Mouse (Mus musculus) midbrain, postnatal 0 days (tissue): ENCODE data around the gene Gm13289. TPM values are rescaled to one million over a fixed set of nuclear protein-coding genes. Genes with fewer than 3 reads are reported as not detected.
"Not testable (repeated sequence)": the region's sequence is repeated elsewhere in the genome, so short reads cannot be mapped to it uniquely, and the experiment has no call there.

Source experiments
- ATAC-seq: fragments of 200-750 bp; cut with Nextera tagmentation; 2 replicates; pipeline ENCODE4 v1.8.0; 2017; ENCODE audit warnings: moderate number of reproducible peaks, mild to moderate bottlenecking, moderate TSS enrichment, moderate library complexity; ENCODE audit not compliant: low FRiP score
- DNase-seq: peaks from one replicate; pipeline ENCODE4 v3.0.0-alpha.2; 2015; ENCODE audit warnings: low spot score
- H3K27ac ChIP-seq: fragments of 300-500 bp; sonication (generic); 2 replicates; pipeline ENCODE4 v1.5.1; 2014; ENCODE audit warnings: low read depth, mild to moderate bottlenecking, low read length, mixed read lengths
- H3K27me3 ChIP-seq: fragments of 300-500 bp; sonication (generic); 2 replicates; pipeline ENCODE4 v1.6.1; 2014; ENCODE audit warnings: low read length, control low read depth, mixed read lengths; ENCODE audit not compliant: insufficient read depth
- H3K36me3 ChIP-seq: fragments of 300-500 bp; sonication (generic); 2 replicates; pipeline ENCODE4 v1.6.1; 2014; ENCODE audit warnings: low read length, control low read depth, mixed read lengths; ENCODE audit not compliant: insufficient read depth
- H3K4me1 ChIP-seq: fragments of 300-500 bp; sonication (generic); 2 replicates; pipeline ENCODE4 v1.6.1; 2014; ENCODE audit warnings: mild to moderate bottlenecking, control low read depth, antibody characterized with exemption, low read length, mixed read lengths; ENCODE audit not compliant: insufficient read depth
- H3K4me2 ChIP-seq: fragments of 300-500 bp; sonication (generic); 2 replicates; pipeline ENCODE4 v1.6.1; 2014; ENCODE audit warnings: low read depth, mild to moderate bottlenecking, low read length, mixed read lengths; ENCODE audit not compliant: poor library complexity, severe bottlenecking
- H3K4me3 ChIP-seq: fragments of 300-500 bp; sonication (generic); 2 replicates; pipeline ENCODE4 v1.5.1; 2014; ENCODE audit warnings: low read depth, mild to moderate bottlenecking, low read length, moderate library complexity
- H3K9ac ChIP-seq: fragments of 300-500 bp; sonication (generic); replicated peaks from 2 replicates; pipeline ENCODE4 v1.6.1; 2014; ENCODE audit warnings: mild to moderate bottlenecking, low read length, moderate library complexity, mixed read lengths; ENCODE audit not compliant: poor library complexity, severe bottlenecking
- H3K9me3 ChIP-seq: fragments of 300-500 bp; sonication (generic); 2 replicates; pipeline ENCODE4 v1.6.1; 2016; ENCODE audit warnings: low read length, control low read depth
- CTCF ChIP-seq: IDR thresholded peaks from 2 replicates; pipeline ENCODE4 v1.5.1; 2016; ENCODE audit warnings: antibody characterized with exemption, mild to moderate bottlenecking
- WGBS: fragments of 180-500 bp; shearing (Covaris S2); extraction: QIAGEN DNeasy Blood & Tissue Kit; methylation state at CpG from one replicate; pipeline ENCODE4 v1.1.7; 2014; 5-methylcytosine and 5-hydroxymethylcytosine counted together
- polyA plus RNA-seq: library from polyadenylated mRNA; unstranded; fragments of >200 nt; fragmentation: Nextera tagmentation; extraction: Ambion mirVana; gene quantifications from 2 replicates; pipeline ENCODE4 v1.2.1, GENCODE M21; 2015
- total RNA-seq: library from RNA; depleted of rRNA; stranded (reverse); fragments of >200 nt; gene quantifications from 2 replicates; pipeline ENCODE4 v1.2.3, GENCODE M21; 2014; rRNA removed

The Gm13289 gene
- total RNA-seq: not detected in 2 replicates
- polyA plus RNA-seq: not detected in 2 replicates

DNA sequence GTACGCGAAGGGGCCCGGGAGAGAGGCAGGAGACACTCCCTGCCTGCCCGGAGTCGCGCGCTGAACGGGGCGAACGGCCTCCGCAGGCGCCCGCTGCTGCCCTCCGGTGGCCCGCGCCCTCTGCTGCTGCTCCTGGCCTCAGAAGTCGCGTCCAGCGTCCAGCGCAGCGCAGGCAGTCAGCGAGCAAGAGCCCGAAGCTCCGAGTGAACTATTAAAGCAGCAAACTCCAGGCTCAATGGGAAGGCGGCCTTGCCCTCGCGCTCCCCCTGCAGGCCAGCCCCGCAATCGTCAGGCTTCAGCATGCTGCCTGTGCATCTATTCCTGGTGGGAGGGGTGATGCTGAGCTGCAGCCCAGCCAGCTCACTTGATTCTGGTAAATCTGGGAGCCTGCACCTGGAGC, at the start of gene Gm13289:
TSS of gene Gm13289 (plus strand) at position 301 of the 400 bp plus-strand sequence.
- H3K36me3 ChIP-seq, DNase-seq, H3K4me2 ChIP-seq, H3K4me3 ChIP-seq, H3K27ac ChIP-seq, H3K9ac ChIP-seq, H3K4me1 ChIP-seq, H3K9me3 ChIP-seq, ATAC-seq, H3K27me3 ChIP-seq: not testable (repeated sequence)
- no CpG with 5 or more reads among the region's 29 CpGs for WGBS

DNA sequence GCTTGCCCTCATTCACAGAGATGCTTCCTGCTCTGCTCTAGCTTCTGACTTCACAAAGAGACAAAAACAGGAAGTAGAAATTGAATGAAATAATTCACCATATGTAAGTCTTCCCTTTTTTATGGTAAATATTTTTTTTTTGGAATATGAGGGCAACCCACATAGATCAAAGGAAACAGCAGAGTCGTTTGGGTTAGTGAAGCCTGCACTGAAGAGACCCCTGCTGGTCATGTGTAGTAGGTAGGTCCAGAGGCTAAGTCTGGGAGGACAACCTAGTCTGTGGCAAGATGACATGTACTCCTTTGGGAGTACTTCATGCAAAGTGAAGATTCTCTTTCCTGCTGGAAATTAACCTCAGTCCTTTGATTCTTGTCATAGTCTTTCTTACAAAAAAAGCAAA, 49.4 kb upstream of the Gm13289 start:
- H3K4me1 ChIP-seq: no peaks in the 10 kb centered on the region
- H3K27me3 ChIP-seq: no peaks in the 10 kb centered on the region
- H3K27ac ChIP-seq: no peak overlapping the region
- DNase-seq (peak; percentile 14), ATAC-seq (no peak)
- TF ChIP-seq CTCF: peak; percentile 58
- H3K9ac ChIP-seq: no peak overlapping the region
- H3K4me2 ChIP-seq: no peak overlapping the region
- H3K4me3 ChIP-seq: no peak overlapping the region
- H3K36me3 ChIP-seq: no peaks in the 10 kb centered on the region
- no peaks in the 10 kb centered on the region for H3K9me3 ChIP-seq
- WGBS: 4% methylated on average over 1 of the region's 1 CpGs

DNA sequence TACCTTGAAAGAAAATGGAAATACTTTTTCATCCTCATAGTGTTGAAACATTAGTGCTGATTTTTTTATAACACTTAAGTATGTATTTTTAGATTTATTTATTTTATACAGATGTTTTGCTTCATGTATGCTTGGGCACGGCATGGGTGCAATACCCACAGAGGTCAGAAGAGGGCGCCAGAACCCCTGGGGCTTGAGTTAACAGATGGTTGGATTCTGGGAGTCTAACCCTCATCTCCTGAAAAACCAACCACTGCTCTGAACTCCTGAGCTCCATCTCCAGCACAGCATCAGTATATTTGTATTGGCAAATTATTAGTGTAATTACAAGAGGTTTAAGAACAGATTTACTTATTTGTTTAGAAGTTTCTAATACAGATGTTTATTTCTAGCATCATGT, 38.2 kb upstream of the Gm13289 start:
- WGBS: 2% methylated on average over 2 of the region's 2 CpGs
- no peak for ATAC-seq
- TF ChIP-seq CTCF: peak; percentile 78
- no peak overlapping the region for H3K4me2 ChIP-seq
- no peaks in the 10 kb centered on the region for H3K4me1 ChIP-seq
- H3K27me3 ChIP-seq: no peaks in the 10 kb centered on the region
- no peaks in the 10 kb centered on the region for H3K36me3 ChIP-seq
- no peak overlapping the region for H3K27ac ChIP-seq
- no peak overlapping the region for H3K4me3 ChIP-seq
- no peaks in the 10 kb centered on the region for H3K9me3 ChIP-seq
- no peak overlapping the region for H3K9ac ChIP-seq
- DNase-seq: peak; percentile 43

DNA sequence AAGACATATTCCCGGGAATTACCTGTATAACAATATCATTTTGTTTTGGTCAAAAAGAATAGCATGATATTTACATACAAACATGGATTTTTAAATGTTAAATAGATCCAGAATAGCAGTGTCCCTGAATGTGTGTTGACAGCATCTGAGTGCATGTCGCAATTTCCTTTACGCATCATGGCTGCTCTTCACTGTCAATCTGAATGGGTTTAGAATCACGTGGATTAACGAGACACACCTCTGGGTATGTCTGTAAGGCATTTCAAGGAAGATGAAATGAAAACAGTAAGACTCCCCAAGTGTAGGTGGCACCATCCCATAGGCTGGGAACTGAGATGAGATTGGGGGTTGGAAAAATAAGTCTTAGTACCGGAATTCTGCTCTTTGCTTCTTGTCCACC, 37.7 kb upstream of the Gm13289 start:
- 90% methylated on average over 6 of the region's 6 CpGs for WGBS

DNA sequence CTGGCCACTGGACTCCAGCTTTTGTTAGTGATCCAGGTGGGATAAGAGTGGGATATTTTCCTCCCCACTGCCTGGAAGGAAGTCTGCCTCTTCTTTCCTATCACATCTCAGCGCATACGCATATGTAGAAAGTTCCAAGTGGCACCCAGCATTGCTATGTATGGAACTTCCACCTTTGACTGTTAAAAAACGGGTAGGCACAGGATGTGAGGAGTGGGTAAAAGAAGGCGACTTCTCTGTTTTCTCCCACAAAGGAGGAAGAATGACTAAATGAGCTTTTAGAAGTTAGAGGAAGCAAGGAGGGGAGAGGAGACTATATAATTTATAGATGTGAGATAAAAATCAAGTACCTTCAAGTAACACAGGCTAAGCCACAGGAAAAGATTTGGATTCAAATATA, 35.3 kb upstream of the Gm13289 start:
- 84% methylated on average over 4 of the region's 4 CpGs for WGBS
- DNase-seq (no peak), ATAC-seq (no peak)
- Histone ChIP-seq H3K4me3 (no peak overlapping the region), H3K36me3 (no peaks in the 10 kb centered on the region), H3K4me1 (no peaks in the 10 kb centered on the region), H3K9me3 (no peaks in the 10 kb centered on the region), H3K27me3 (no peaks in the 10 kb centered on the region), H3K27ac (no peak overlapping the region), H3K4me2 (no peak overlapping the region), H3K9ac (no peak overlapping the region)
- no peak for TF ChIP-seq CTCF

More for the DNA sequence above, 37.7 kb upstream of the Gm13289 start:
- H3K27me3 ChIP-seq: no peaks in the 10 kb centered on the region
- no peak overlapping the region for H3K27ac ChIP-seq
- ATAC-seq: no peak
- no peak overlapping the region for H3K4me3 ChIP-seq
- no peaks in the 10 kb centered on the region for H3K36me3 ChIP-seq
- H3K4me2 ChIP-seq: no peak overlapping the region
- no peaks in the 10 kb centered on the region for H3K9me3 ChIP-seq
- DNase-seq: no peak
- TF ChIP-seq CTCF: no peak
- no peaks in the 10 kb centered on the region for H3K4me1 ChIP-seq
- H3K9ac ChIP-seq: no peak overlapping the region

DNA sequence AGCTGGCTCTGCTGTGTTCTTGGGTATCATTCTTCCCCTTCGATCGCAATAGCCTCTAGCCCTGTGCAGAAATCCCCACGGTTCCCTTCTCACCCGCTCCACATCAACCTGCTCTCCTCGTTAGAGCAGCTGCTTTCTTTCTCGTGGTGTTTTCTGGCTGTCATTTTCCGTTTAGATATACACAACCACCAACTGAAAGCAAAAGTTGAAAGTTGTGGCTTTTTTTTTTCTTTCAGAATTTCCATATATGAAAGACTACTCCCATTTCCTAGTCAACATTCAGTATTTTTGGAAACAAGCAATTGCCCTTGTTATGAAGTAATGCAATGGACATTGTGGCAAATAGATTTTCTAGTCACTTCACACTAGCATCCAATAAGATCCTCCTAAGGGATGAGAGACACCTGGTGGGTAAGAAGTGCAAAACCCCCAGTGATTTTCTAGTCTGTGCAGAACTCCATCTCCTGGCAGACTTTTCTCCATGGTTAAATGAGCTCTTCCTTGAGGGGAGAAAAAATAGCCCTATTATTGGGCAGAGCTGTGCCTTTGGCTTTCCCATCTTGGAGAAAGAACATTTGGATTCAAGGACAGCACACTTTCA, 33.9 kb upstream of the Gm13289 start:
- peak; percentile 60 for TF ChIP-seq CTCF
- no peaks in the 10 kb centered on the region for H3K27me3 ChIP-seq
- WGBS: 69% methylated on average over 7 of the region's 7 CpGs
- no peak overlapping the region for H3K27ac ChIP-seq
- no peaks in the 10 kb centered on the region for H3K9me3 ChIP-seq
- no peaks in the 10 kb centered on the region for H3K4me1 ChIP-seq
- no peak overlapping the region for H3K9ac ChIP-seq
- ATAC-seq (no peak), DNase-seq (no peak)
- no peak overlapping the region for H3K4me2 ChIP-seq
- no peak overlapping the region for H3K4me3 ChIP-seq
- no peaks in the 10 kb centered on the region for H3K36me3 ChIP-seq
